Mouse (Mus musculus): ENCODE data around the gene Myo1a. TPM values are rescaled to one million over a fixed set of nuclear protein-coding genes. Genes with fewer than 3 reads are reported as not detected.
A peak's percentile ranks its signal among the peaks of the same experiment; 100 is the strongest.

The Myo1a gene
- polyA plus RNA-seq, 1 experiment: 0.11 TPM

DNA sequence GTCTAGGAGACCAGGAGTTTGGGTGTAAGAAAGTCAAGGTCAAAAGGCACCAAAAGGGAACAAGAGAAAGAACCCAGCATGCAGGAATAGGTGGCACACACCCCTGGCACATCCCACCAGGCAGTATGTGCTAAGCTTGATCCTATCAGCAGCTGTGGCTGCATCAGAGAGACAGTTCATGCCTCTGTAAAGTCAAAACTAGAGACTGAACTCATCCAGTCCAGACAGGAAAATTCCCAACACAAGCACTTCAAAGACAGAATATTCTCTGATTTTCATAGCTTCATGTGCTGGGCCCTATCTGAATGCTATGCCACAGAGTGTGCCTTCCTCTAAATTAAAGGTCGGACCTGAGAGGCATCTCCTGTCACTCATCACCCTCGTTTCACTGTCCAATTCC is 32.6 kb downstream of the Myo1a start:
- TF ChIP-seq CTCF (IDR thresholded peaks at IDR 0.05; ENCODE audit: insufficient read depth, low read length) (no peak), POLR2A (IDR thresholded peaks at IDR 0.05; ENCODE audit: borderline replicate concordance, extremely low read depth, low read depth, low read length) (no peak)
- Histone ChIP-seq H3K4me3 (replicated peaks; ENCODE audit: extremely low read depth, low read depth, low read length) (no peak overlapping the region), H3K4me1 (ENCODE audit: control insufficient read depth, insufficient read depth, low read length) (peaks cover 21% of the 10 kb centered on the region)
- no peak for DNase-seq
- whole genome bisulfite sequencing: 42% methylated on average over 2 of the region's 2 CpGs

DNA sequence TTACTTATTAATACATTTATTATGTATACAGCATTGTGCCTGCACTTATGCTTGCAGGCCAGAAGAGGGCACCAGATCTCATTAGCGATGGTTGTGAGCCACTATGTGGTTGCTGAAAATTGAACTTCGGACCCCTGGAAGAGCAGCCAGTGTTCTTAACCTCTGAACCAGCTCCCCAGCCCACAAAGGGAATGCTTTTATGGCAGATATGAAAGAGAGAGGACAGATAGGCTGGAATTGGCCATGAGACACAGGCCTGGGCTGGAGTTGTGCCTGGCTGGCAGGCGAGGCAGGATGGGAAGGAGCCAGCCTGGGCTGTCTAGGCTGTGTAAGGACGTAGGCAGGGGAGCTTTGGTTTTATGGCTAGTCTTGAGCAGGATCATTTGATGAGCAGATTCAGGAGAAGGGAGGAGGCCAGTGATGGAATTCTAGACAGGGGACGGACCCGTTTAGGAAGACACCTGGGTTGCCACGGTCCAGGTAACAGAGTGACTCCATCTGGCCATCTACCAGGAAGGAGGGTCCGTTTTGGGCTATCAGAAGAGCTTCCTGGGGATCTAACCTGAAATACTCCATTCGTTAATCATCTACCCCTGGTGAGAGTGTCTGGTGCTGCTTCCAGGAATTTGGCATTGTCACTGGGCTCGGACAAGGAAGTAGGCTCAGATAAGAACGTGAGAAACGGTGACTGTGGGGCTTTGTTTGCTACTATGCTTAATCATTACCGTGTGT is 33.3 kb downstream of the Myo1a start:
- peak; percentile 42 for DNase-seq
- no peak overlapping the region for H3K4me3 ChIP-seq (replicated peaks; ENCODE audit: extremely low read depth, low read depth, low read length)
- TF ChIP-seq CTCF (IDR thresholded peaks at IDR 0.05; ENCODE audit: insufficient read depth, low read length) (peak; percentile 45), POLR2A (IDR thresholded peaks at IDR 0.05; ENCODE audit: borderline replicate concordance, extremely low read depth, low read depth, low read length) (no peak)
- 33% methylated on average over 13 of the region's 13 CpGs for WGBS
- peaks cover 21% of the 10 kb centered on the region for H3K4me1 ChIP-seq (ENCODE audit: control insufficient read depth, insufficient read depth, low read length)

DNA sequence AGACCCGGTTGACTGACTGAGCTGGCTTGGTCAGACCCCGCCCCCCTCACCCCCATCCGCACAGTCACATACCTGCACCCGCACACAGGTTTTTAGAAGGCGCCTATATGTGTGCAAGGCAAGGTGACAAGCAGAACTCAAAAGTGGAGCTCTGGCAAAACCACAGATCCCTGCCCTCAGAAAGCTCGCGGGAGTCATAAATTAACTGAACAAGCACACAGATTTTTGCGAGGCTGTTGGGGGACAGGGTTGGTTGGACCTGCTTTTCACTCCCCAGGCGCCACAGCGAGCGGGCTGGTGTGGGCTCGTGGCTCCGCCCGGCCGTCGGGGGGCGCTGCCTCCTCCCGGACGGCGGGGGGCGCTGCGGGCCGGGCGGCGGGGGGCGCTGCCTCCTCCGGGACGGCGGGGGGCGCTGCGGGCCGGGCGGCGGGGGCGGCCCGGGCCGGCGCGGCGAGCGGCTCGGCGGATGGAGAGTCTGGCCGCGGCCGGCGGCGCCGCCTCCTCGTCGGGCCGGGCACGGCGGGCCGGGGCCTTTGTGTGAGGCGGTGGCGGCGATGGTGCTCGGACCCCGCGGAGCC is 34.2 kb downstream of the Myo1a start, which contains the start of gene Zbtb39:
Zbtb39 (plus strand) TSS at position 456 of the 578 bp plus-strand sequence.
- DNase-seq: peak; percentile 75
- peaks cover 21% of the 10 kb centered on the region for H3K4me1 ChIP-seq (ENCODE audit: control insufficient read depth, insufficient read depth, low read length)
- H3K4me3 ChIP-seq (replicated peaks; ENCODE audit: extremely low read depth, low read depth, low read length): peak within 1 kb of the TSS; percentile 78
- WGBS: 2% methylated on average over 32 of the region's 61 CpGs
- no peak for TF ChIP-seq POLR2A (IDR thresholded peaks at IDR 0.05; ENCODE audit: borderline replicate concordance, extremely low read depth, low read depth, low read length)
- 0 out of 2 replicates have a peak, but pooled peaks have one; percentile 3 for TF ChIP-seq CTCF (IDR thresholded peaks at IDR 0.05; ENCODE audit: insufficient read depth, low read length)

DNA sequence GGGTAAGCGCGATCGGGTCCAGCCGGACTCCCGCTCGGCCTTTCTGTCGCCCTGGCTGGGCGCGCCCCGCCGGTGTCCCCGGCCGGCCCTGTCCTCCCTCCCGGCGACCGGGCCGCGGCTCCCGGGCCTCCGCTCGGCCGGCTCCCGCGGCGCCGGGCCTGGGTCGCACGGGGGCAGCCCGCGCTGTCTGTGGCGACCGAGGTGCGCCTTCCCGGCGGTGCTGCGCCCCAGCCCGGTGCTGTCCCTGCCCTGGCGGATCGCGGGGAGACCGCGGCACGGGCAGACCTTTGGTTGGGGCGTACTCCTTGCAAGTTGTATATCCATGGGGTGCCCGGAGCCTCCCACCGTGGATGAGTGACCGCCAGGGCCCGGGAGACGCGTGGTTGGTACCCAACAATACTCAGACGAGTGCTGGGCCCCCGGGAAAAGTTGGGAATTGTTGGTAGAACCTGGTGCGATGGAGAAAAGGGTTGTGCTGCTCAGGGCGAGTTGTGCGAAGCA is 34.7 kb downstream of the Myo1a start:
- peaks cover 21% of the 10 kb centered on the region for H3K4me1 ChIP-seq (ENCODE audit: control insufficient read depth, insufficient read depth, low read length)
- no peak for DNase-seq
- TF ChIP-seq CTCF (IDR thresholded peaks at IDR 0.05; ENCODE audit: insufficient read depth, low read length) (no peak), POLR2A (IDR thresholded peaks at IDR 0.05; ENCODE audit: borderline replicate concordance, extremely low read depth, low read depth, low read length) (no peak)
- H3K4me3 ChIP-seq (replicated peaks; ENCODE audit: extremely low read depth, low read depth, low read length): peak overlapping the region; percentile 78
- WGBS: under 1% methylated on average over 55 of the region's 55 CpGs

DNA sequence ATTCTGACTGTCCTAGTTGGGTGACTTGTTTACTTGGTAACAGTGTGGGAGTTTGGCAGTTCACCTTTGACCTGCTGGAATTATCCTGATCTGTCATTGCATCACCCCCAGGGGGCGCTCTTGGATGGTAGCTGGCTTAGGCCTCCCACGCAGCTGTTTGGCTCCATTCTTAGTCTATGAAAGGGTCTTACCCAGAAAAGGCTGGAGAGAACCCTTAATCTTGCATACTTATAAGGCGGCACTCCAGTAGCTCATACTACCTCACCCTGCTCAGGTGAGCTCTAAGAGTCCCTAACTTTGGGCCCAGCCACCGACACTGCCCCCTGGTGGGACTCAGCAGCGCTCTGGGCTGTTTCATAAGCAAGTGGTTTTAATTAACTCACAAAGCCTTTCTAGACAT is 39.7 kb downstream of the Myo1a start:
- H3K4me1 ChIP-seq (ENCODE audit: control insufficient read depth, insufficient read depth, low read length): 0 out of 2 replicates have a peak, but pooled peaks cover 2% of the 10 kb centered on the region
- peak; percentile 65 for TF ChIP-seq CTCF (IDR thresholded peaks at IDR 0.05; ENCODE audit: insufficient read depth, low read length)
- no peak for TF ChIP-seq POLR2A (IDR thresholded peaks at IDR 0.05; ENCODE audit: borderline replicate concordance, extremely low read depth, low read depth, low read length)
- no peak overlapping the region for H3K4me3 ChIP-seq (replicated peaks; ENCODE audit: extremely low read depth, low read depth, low read length)
- 68% methylated on average over 5 of the region's 5 CpGs for WGBS
- DNase-seq: peak; percentile 59

DNA sequence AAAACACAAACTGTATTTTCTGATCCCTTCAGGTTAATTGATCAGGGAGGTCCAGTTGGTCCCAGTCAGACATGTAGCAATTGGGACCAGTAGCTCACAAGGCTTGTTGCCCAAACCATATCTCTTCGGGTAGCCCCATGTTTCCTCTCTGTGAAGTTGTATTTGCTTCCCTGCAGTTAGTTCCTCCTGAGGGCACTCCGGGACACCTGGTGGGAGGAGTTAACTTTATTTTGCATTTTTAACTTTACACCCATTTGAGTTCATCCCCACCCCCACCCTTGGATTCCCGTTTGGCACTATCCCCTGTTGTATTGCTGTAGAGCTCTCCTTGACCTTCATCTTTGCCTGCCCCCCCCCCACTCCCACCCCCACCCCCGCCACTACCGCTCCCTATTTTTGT is 40.9 kb downstream of the Myo1a start:
- WGBS: 54% methylated on average over 5 of the region's 5 CpGs
- DNase-seq: no peak
- TF ChIP-seq CTCF (IDR thresholded peaks at IDR 0.05; ENCODE audit: insufficient read depth, low read length) (no peak), POLR2A (IDR thresholded peaks at IDR 0.05; ENCODE audit: borderline replicate concordance, extremely low read depth, low read depth, low read length) (no peak)
- Histone ChIP-seq H3K4me1 (ENCODE audit: control insufficient read depth, insufficient read depth, low read length) (no peaks in the 10 kb centered on the region), H3K4me3 (replicated peaks; ENCODE audit: extremely low read depth, low read depth, low read length) (no peak overlapping the region)

DNA sequence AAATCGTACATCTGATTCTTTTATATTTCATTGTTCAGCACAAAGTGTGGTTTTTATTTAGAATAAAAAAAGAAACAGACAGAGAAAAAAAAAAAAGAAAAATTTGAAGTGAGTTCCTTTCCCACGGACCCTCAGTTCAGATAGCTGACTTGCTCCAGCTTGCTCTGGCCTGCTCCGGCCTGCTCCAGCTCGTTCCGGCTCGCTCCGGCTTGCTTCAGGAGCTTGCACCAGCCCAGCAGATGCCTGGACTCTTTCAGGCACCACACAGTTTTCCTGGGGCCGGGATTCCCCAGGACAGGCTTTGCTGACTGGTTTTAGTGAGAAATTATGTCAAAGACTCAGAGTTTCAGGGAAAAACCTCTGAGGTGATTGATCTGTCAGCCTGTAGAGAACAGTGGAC is 42.3 kb downstream of the Myo1a start:
- DNase-seq: no peak
- Histone ChIP-seq H3K4me3 (replicated peaks; ENCODE audit: extremely low read depth, low read depth, low read length) (no peak overlapping the region), H3K4me1 (ENCODE audit: control insufficient read depth, insufficient read depth, low read length) (no peaks in the 10 kb centered on the region)
- WGBS: 86% methylated on average over 8 of the region's 8 CpGs
- TF ChIP-seq POLR2A (IDR thresholded peaks at IDR 0.05; ENCODE audit: borderline replicate concordance, extremely low read depth, low read depth, low read length): no peak
- no peak for TF ChIP-seq CTCF (IDR thresholded peaks at IDR 0.05; ENCODE audit: insufficient read depth, low read length)

DNA sequence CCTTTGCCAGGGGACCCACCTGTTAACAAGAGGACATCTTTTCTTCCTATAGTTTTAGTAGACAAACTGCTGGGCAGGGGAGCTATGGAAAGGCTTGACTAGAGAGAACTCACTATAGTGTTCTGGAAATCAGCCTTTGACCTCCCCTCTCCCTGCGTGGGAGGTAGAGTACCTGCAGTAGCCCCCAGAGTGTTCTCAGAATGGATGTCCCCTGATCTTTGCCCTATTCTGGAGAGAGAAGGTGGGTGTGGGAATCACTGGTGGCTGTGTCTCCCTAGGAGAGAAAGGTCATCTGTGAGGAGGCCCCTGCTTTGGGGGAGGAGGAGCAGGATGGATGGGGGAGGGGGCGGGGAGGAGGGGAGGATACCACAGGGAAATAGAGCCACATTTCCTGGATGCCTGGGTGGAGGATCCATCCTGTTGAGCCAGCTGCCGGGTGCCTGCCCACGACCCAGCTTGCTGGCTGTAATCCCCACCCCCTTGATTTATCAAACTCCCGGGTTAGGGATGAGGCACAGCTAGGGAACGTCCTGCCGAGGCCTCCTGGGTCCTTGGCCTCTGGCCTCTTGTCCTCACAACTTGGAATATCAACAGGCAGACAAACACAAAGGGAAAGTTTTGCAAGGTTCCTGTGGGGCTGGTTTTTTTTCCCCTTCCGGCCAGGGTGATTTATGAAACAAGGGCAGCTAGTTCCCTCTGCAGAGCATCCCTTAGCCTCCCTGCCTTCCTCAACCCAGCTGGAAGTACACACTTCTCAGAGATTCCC is 44.1 kb downstream of the Myo1a start:
- peak; percentile 30 for DNase-seq
- 15% methylated on average over 8 of the region's 8 CpGs for WGBS
- TF ChIP-seq CTCF (IDR thresholded peaks at IDR 0.05; ENCODE audit: insufficient read depth, low read length) (no peak), POLR2A (IDR thresholded peaks at IDR 0.05; ENCODE audit: borderline replicate concordance, extremely low read depth, low read depth, low read length) (no peak; the same call in 1 of the 2 replicates)
- Histone ChIP-seq H3K4me3 (replicated peaks; ENCODE audit: extremely low read depth, low read depth, low read length) (peak overlapping the region; percentile 21), H3K4me1 (ENCODE audit: control insufficient read depth, insufficient read depth, low read length) (no peaks in the 10 kb centered on the region)

DNA sequence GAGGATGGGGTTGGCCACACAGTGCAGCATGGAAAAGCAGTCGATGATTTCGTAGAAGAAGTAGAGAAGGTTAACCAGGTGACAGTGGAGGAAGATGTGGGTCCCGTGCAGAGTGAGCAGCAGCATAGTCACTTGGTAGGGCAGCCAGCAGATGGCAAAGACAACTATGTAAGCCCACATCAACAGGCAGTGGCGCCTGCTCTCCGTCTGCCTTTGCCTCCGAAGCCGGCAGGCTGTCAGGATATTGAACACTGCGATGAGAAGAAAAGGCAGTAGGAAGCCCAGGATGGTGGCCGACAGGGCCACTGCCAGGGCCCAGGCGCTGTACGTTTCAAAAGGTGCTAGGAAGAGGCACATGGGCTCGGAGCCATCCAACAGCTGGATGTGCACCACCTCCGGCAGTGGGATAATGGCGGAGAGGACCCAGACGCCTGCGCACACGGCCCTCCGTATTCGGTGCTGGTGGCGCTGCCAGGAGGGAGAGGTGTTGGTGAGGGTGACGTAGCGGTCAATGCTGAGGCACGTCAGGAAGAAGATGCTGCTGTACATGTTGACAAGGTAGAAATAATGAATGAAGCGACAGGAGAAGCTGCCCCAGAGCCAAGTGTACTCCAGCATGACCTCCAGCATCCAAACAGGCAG is 45.3 kb downstream of the Myo1a start:
- Histone ChIP-seq H3K4me1 (ENCODE audit: control insufficient read depth, insufficient read depth, low read length) (peaks cover 10% of the 10 kb centered on the region), H3K4me3 (replicated peaks; ENCODE audit: extremely low read depth, low read depth, low read length) (peak overlapping the region; percentile 58)
- no peak for TF ChIP-seq CTCF (IDR thresholded peaks at IDR 0.05; ENCODE audit: insufficient read depth, low read length)
- no peak for TF ChIP-seq POLR2A (IDR thresholded peaks at IDR 0.05; ENCODE audit: borderline replicate concordance, extremely low read depth, low read depth, low read length)
- DNase-seq: no peak
- 45% methylated on average over 24 of the region's 24 CpGs for WGBS

Measured in lung, adult 2 months (tissue).